Mouse (Mus musculus) layer of hippocampus, adult 18-20 months (tissue): ENCODE data around the gene Ndel1. TPM values are rescaled to one million over a fixed set of nuclear protein-coding genes. Genes with fewer than 3 reads are reported as not detected.

Experiments
- DNase-seq, 2 experiments: peaks; one replicate each; pipeline ENCODE4 v3.0.0; 2022; ENCODE audit warnings: low spot score in 2 of 2
- long read RNA-seq: library from polyadenylated mRNA; stranded (forward); transcript quantifications from one replicate; pipeline ENCODE4 v2.0.0, GENCODE M21; 2021
- total RNA-seq, 2 experiments: library from RNA; stranded (reverse); gene quantifications; 2 replicates each; pipeline ENCODE4 v1.2.3; 2021

The Ndel1 gene
- 10 to 100 TPM; 95.9 to 98.2 TPM for total RNA-seq
- long read RNA-seq, transcript Ndel1-201 (9 exons, 2,382 nt): major isoform, 124 of 154 reads
- long read RNA-seq, partial matches to known transcripts: 3 of 154 reads
- long read RNA-seq, other reads (novel, unspliced or antisense): 27 of 154 reads

DNA sequence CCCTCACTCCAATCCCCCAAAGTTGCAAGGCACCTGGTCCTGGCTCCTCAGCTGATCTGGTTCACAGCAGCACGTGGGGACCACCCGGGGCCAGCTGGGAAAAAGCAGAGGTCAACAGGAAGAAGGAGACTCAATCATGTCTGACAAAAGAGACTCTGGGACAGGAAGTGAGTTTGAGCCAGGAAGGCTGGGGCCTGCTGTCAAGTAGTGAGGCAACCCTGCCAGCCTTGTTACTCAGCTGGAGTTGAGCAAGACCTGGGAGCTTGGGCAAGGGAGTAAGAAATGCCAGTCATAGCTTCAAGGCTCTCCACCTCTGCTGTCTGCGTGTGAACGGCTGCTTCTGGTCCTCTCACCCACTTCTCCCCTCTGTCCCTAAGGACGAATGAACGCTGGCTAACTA lies at the start of gene Ndel1:
Gene Ndel1 (minus strand): TSS at position 111 of the 400 bp plus-strand sequence.
- DNase-seq: no peak

DNA sequence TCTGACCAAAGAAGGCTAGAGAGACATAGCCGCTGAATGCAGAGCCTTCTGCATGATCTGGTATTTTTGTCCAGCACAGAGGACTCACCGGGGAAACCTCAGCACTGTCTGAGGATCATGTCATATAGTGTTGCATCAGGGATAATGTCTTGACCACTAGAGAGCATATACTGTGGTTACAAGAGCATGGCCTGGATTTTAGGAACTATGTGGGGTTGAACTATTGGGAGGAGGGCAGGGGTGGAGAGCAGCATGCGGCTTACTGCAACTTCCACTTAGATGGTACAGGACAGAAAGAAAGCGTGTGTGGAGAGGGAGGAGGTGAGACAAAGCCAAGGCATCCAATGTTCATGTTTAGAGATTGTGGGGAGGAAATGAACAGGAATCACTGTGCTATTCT lies 42.9 kb upstream of the Ndel1 start:
- no peak for DNase-seq

DNA sequence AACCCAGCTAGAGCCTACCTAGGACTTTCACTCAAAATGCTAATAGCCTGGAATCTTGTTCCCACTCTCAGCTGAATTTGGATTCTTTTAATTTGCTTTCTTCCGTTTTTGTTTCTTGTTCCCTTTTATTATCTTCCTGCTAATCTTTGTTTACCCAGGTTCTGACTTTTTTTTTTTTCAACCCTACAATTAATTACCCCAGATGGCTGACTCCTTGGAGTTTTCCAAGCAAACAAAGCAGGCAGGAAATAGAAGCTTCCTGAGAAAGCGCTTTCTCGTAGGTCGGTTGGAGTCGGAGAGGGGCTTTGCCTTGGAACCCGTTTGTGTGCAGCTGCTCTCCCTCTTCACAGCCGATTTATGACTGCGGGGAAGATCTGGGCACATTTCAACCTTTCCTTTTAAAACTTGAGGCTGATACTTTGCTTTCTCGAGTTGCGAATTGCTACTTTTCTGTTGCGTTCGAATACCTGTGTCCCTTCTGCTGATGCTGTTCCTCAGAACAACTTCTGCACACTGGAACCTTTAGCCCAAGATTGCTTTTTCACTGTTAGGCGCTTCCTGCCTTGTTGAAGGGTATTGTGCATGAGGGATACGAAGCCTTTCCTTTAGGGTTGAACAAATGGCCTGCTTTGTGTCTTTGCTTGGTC lies 40.0 kb upstream of the Ndel1 start:
- DNase-seq: no peak

GRCm38 (mm10) chr11:68908846-68909503 lies 37.3 kb upstream of the Ndel1 start:
- DNase-seq: no peak

DNA sequence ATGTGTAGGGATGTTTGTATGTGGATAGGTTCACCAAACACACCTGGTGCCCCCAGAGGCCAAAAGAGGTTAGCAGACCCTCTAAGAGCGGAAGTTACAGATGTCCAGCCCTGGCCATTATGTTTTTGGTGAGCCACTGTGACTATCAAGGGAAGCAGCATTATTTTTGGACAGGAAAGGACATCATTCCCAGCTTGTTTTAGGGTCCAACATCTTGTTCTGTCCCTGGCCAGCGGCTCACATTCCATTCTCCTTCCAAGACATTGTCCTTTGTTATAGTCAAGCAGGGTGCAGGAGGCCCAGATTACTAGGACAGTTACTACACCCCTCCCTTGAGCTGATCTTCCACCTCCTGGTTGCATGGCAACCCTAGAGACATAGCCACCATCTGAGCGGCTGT lies 35.6 kb upstream of the Ndel1 start:
- DNase-seq: no peak

GRCm38 (mm10) chr11:68906461-68906790 lies 34.8 kb upstream of the Ndel1 start:
- DNase-seq: no peak

DNA sequence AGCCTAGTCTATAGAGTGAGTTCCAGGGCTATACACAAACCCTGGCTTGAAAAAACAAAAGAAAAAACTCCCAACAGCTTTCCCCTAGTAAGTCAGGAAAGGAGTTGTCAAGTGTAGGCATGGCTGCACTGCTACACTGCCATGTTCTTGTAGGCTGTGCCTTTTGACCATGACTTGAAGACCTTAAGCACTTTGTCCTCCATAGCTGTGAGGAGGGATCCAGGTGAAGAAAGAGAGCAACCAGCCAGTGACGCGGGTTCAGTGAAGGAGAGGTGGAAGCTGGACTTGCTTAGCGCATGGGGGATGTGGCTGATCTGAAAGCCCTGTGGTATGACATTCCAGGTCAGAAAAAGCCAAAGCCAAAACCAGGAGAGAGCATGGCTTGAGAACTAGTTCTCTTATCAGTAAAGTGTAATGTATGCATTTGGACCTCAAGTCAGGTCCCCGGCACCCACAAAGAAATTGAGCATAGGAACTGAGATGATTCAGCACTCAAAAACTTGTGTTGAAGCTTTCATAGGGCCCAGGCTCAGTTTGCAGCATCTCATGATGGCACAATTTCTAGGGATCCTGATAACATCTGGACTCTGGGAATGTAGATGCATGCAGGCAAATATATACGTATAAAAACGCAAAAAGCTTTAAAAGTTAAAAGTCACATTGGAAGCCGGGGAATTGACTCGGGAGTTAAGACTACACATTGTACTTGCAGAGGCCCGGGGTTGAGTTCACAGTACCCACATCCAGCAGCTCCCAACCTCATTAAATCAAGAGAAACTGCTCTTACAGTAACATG lies 34.2 kb upstream of the Ndel1 start:
- DNase-seq: no peak

- no peak for DNase-seq
These were observed 33.5 kb upstream of the Ndel1 start for GRCm38 (mm10) chr11:68905138-68905531.

- DNase-seq: peak; percentile 37 to 88
These were observed 32.9 kb upstream of the Ndel1 start for GRCm38 (mm10) chr11:68904375-68905137.

- no peak for DNase-seq
These were observed 32.1 kb upstream of the Ndel1 start for GRCm38 (mm10) chr11:68903775-68904174.

- no peak for DNase-seq
These were observed 31.2 kb upstream of the Ndel1 start for GRCm38 (mm10) chr11:68902823-68903222.

DNA sequence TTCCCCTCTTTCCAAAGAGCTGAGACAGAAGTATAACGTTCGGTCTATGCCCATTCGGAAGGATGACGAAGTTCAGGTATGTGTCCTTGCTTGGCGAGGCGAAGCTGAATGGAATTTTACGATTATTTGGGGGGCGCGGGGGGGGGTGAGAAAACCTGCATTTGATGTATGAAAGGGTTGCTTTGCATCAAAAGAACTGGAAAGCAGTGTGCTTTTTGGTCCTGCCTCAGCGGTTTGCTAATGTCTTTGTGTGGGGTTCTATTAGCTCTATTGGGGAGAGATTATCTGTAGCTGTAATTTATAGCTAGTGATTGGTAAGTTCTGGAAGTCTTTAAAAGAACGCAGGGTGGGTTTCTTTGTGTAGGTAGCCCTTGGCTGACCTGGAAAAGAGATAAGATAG lies 30.7 kb upstream of the Ndel1 start:
- no peak for DNase-seq

DNA sequence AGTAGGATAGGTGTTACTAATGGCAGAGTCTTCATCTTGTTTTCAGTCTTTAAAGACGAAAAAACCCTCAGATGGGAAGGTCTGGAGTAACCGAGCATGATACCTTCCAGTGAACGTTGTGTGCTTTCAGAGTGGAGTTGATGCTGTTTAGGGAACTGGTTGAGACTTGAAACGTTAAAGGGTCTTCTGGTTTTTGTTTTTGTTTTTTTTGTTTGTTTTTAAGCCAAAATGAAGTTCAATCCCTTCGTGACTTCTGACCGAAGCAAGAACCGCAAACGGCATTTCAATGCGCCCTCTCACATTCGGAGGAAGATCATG lies 30.3 kb upstream of the Ndel1 start:
- no peak for DNase-seq

DNA sequence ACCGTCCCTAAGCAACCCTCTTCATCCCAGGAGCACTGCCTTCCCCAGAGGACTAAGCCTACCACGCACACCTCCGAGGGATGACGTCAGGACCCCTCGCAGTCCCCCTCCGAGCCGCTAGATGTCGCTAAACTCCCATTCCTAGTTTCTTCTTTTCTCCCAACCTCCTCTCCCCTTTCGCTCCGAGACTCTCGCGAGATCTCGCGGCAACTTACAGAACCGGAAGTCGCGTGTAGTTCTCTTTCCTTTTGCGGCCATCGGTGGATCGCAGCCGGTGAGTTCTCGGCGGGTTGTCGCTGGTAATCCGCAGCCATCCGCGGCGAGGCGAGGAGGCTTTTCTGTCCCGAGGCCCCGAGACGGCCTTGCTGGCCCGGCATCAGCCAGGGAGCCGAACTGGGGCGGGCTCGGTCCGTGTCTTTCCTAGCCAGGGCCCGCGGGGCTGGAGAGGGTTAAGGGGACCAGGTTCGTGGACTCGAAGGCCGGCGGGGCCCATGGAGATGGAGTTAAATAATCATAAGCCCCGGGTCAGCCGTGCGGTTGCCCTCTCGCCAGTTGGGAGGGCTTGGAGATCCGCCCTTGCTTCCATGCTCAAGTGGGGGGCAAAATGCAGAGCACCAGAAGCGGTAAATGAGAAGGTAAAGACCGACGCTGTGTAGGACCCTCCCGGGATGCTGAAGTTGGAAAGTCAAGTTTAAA lies 29.8 kb upstream of the Ndel1 start, which contains the start of gene Rpl26:
Gene Rpl26 (plus strand): TSS at position 233 of the 696 bp plus-strand sequence.
- DNase-seq: peak; percentile 97 to 100

DNA sequence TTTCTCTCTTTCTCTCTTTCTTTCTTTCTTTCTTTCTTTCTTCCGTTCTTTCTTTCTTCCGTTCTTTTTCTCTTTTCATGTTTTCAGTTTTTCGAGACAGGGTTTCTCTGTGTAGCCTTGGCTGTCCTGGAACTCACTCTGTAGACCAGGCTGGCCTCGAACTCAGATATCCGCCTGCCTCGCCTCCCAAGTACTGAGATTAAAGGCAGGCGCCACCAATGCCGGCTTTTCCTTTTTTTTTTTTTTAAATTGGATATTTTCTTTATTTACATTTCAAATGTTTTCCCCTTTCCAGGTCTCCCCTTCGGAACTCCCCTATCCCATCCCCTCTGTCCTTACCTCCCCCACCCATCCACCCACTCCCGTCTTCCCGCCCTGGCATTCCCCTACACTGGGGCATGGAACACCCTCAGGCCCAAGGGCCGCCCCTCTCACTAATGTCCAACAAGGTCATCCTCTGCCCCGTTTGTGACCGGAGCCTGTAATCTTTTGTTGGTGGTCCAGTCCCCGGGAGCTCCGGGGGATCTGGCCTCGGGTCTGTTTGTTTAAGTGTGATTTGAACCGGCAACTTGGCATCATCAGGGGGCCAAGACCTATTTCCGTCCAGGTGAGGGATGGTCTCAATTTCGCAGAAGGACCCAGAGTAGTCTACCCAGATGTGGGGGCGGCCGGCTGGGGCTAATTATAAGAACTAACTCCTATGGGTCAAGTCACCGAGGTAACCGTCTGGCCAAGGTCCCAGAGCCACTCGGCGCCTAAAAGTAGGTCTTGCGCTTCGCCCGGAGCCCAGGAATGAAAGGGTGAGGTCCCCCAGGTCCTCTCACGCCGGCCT lies 29.1 kb upstream of the Ndel1 start:
- DNase-seq: no peak

DNA sequence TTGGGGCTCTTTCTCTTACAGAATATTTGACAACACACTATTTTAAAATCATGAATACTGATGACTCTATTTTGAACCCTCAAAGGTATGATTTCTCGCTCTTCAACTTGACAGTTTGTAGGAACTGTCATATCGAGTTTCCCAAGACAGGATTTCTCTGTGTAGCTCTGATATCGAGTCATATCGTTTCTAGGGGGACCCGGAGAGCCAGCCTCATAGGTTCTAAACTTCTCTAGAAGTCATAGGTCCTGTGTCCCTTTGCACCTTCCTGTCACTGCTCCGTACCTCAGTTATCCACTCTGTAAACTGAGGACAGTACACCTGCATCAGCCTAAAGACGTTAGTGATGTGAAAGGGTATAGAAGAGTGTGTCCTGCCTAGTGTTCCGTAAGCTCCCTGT lies 28.2 kb upstream of the Ndel1 start:
- no peak for DNase-seq

- DNase-seq: no peak
These were observed 27.1 kb upstream of the Ndel1 start for GRCm38 (mm10) chr11:68898790-68899189.

DNA sequence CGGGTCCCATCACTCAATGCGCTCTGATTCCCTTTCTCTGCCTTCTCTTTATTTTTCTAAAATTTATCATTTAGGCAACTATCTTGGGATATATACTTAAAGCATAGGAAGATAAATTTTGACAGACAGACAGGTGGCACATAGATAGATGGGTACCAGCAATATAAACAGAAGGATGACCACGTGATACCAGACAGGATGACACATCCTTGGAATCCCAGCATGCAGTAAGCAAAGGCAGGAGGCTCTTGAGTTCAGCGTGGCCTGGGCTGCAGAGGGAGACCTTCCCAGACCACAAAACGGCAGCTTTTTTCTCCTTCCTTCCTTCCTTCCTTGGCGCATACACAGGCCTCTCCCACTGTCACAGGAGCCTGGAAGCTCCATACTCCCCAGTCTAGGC lies 26.2 kb upstream of the Ndel1 start:
- no peak for DNase-seq

- peak in 1 of 2 experiments; percentile 44 for DNase-seq
These were observed 25.5 kb upstream of the Ndel1 start for GRCm38 (mm10) chr11:68897120-68897519.

- no peak for DNase-seq
These were observed 24.6 kb upstream of the Ndel1 start for GRCm38 (mm10) chr11:68896247-68896646.
